Mouse (Mus musculus) limb, embryonic 12.5 days (tissue): Measurements from ENCODE around the gene Stom. TPM values are rescaled to one million over a fixed set of nuclear protein-coding genes. Genes with fewer than 3 reads are reported as not detected.

Experiments used
- polyA plus RNA-seq: library from polyadenylated mRNA; unstranded; fragments of >200 nt; fragmentation: Nextera tagmentation; extraction: Ambion mirVana; gene quantifications from 2 replicates; pipeline ENCODE4 v1.2.1, GENCODE M21; 2016

Stom gene
- polyA plus RNA-seq, 1 experiment from 2014 or later = 12.2 TPM

Other genes with a start within 250 kb of the Stom start
- 0.14 and 0.20 TPM in 2 replicates for gene AI182371, start 235.4 kb downstream of the Stom start, polyA plus RNA-seq
- gene Cntrl, start 227.5 kb downstream of the Stom start, polyA plus RNA-seq = 32.0 and 34.5 TPM in 2 replicates
- 270 and 291 TPM in 2 replicates for gene Rab14, start 135.9 kb downstream of the Stom start, polyA plus RNA-seq
- 45.2 and 52.5 TPM in 2 replicates for gene Gsn, start 80.6 kb downstream of the Stom start, polyA plus RNA-seq
- not detected in 2 replicates for gene 4930568D16Rik, start 30.8 kb upstream of the Stom start, polyA plus RNA-seq
- not detected in 2 replicates for gene 4930402F06Rik, start 60.2 kb upstream of the Stom start, polyA plus RNA-seq
- 7.8 and 8.8 TPM in 2 replicates for gene Ggta1, start 126.3 kb upstream of the Stom start, polyA plus RNA-seq
- 65.7 and 72.3 TPM in 2 replicates for gene Dab2ip, start 221.3 kb upstream of the Stom start, polyA plus RNA-seq